Mouse (Mus musculus) liver, postnatal 0 days (tissue): ENCODE measurements around the gene Ptprf. TPM values are rescaled to one million over a fixed set of nuclear protein-coding genes. Genes with fewer than 3 reads are reported as not detected.

Experiments used
- ATAC-seq: fragments of 200-750 bp; cut with Nextera tagmentation; 2 replicates; pipeline ENCODE4 v1.8.0; 2017; ENCODE audit warnings: mild to moderate bottlenecking, moderate library complexity
- DNase-seq: peaks from one replicate; pipeline ENCODE4 v3.0.0-alpha.2; 2016
- H3K27ac ChIP-seq: fragments of 300-500 bp; sonication (generic); 2 replicates; pipeline ENCODE4 v1.5.1; 2014; ENCODE audit warnings: antibody characterized with exemption, moderate library complexity, mild to moderate bottlenecking, low read depth
- H3K27me3 ChIP-seq: fragments of 300-500 bp; sonication (generic); 2 replicates; pipeline ENCODE4 v1.6.1; 2014; ENCODE audit warnings: low read length, control low read depth, mixed read lengths; ENCODE audit not compliant: insufficient read depth
- H3K36me3 ChIP-seq: fragments of 300-500 bp; sonication (generic); replicated peaks from 2 replicates; pipeline ENCODE4 v1.6.1; 2014; ENCODE audit warnings: mild to moderate bottlenecking, control low read depth, low read length, moderate library complexity, mixed read lengths; ENCODE audit not compliant: insufficient read depth
- H3K4me1 ChIP-seq: fragments of 300-500 bp; sonication (generic); 2 replicates; pipeline ENCODE4 v1.6.1; 2014; ENCODE audit warnings: antibody characterized with exemption, mild to moderate bottlenecking, control low read depth; ENCODE audit not compliant: insufficient read depth
- H3K4me2 ChIP-seq: fragments of 300-500 bp; sonication (generic); 2 replicates; pipeline ENCODE4 v1.6.1; 2014; ENCODE audit warnings: low read depth, mild to moderate bottlenecking, low read length, moderate library complexity, mixed read lengths
- H3K4me3 ChIP-seq: fragments of 300-500 bp; sonication (generic); 2 replicates; pipeline ENCODE4 v1.5.1; 2014; ENCODE audit warnings: low read depth, low read length
- H3K9ac ChIP-seq: fragments of 300-500 bp; sonication (generic); replicated peaks from 2 replicates; pipeline ENCODE4 v1.6.1; 2014; ENCODE audit warnings: mild to moderate bottlenecking, moderate library complexity
- H3K9me3 ChIP-seq: fragments of 300-500 bp; sonication (generic); 2 replicates; pipeline ENCODE4 v1.6.1; 2016; ENCODE audit warnings: mild to moderate bottlenecking, control low read depth, low read length, mixed read lengths
- CTCF ChIP-seq: sonication (generic); IDR thresholded peaks from 2 replicates; pipeline ENCODE4 v1.5.1; 2016; ENCODE audit warnings: antibody characterized with exemption, low read depth
- EP300 ChIP-seq: IDR thresholded peaks from 2 replicates; pipeline ENCODE4 v1.6.1; 2016; ENCODE audit warnings: antibody characterized with exemption, low read depth, mild to moderate bottlenecking
- WGBS: fragments of 180-500 bp; shearing (Covaris S2); extraction: QIAGEN DNeasy Blood & Tissue Kit; methylation state at CpG from one replicate; pipeline ENCODE4 v1.1.7; 2014; ENCODE audit not compliant: insufficient replicate concordance; 5-methylcytosine and 5-hydroxymethylcytosine counted together
- polyA plus RNA-seq: library from polyadenylated mRNA; unstranded; fragments of >200 nt; fragmentation: Nextera tagmentation; extraction: Ambion mirVana; gene quantifications from 2 replicates; pipeline ENCODE4 v1.2.1, GENCODE M21; 2015

The Ptprf gene
- polyA plus RNA-seq, 1 experiment from 2014 or later, result 11.8 TPM

DNA sequence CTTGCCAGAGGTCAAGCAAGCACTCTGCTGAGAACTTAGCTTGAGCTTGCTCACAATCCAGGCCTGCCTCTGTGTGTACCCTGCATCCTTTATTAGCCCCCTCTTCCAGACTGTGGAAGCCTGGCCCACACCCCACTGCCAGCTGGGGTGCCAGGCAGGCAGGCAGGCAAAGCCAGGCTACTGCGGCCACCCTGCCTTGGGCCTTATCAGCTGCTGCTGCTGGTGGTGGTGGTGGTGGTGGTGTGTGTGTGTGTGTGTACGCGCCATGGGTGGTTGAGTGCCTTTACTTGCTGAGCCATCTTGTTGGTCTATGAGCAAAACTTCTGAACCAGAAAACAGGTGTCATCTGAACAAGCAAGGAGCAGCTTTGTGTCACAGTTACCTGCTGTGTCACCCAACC is 18.3 kb downstream of the Ptprf start:
- Histone ChIP-seq H3K27me3 (no peaks in the 10 kb centered on the region), H3K9me3 (no peaks in the 10 kb centered on the region), H3K27ac (peak overlapping the region; percentile 87), H3K4me1 (peaks cover 44% of the 10 kb centered on the region), H3K4me3 (no peak overlapping the region), H3K9ac (peak overlapping the region; percentile 7; the same call in 1 of the 2 replicates), H3K4me2 (no peak overlapping the region), H3K36me3 (peaks cover 4% of the 10 kb centered on the region; the same call in 1 of the 2 replicates)
- 40% methylated on average over 3 of the region's 3 CpGs for WGBS
- ATAC-seq, result no peak
- TF ChIP-seq EP300, result no peak
- no peak for TF ChIP-seq CTCF
- DNase-seq, result no peak

DNA sequence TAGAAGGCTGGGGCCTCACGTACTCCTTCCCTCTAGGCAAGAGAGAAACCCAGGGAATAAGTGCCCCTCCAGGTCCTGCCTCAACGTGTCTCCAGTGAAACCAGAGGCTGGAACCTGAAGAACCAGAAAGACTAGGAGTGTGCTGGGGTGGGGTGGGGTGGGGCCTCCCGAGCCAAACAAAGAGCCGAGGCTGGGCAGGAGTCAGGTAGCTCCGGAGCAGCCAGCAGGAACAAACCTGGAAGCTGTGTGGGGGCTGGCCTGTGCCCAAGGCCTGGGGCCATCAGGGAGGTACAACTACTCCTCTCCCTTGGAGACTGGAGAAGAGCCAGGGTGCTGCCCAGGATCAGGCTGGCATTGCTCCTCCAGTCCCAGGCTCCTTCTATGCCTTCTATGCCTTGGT is 18.9 kb downstream of the Ptprf start:
- H3K4me3 ChIP-seq, result no peak overlapping the region
- H3K4me2 ChIP-seq, result no peak overlapping the region
- H3K4me1 ChIP-seq, result peaks cover 38% of the 10 kb centered on the region
- H3K9me3 ChIP-seq, result no peaks in the 10 kb centered on the region
- H3K27me3 ChIP-seq, result no peaks in the 10 kb centered on the region
- TF ChIP-seq CTCF (no peak), EP300 (no peak)
- DNase-seq (no peak), ATAC-seq (no peak)
- H3K9ac ChIP-seq, result no peak overlapping the region
- 61% methylated on average over 5 of the region's 5 CpGs for WGBS
- H3K36me3 ChIP-seq, result peaks cover 7% of the 10 kb centered on the region; the same call in 1 of the 2 replicates
- no peak overlapping the region for H3K27ac ChIP-seq

DNA sequence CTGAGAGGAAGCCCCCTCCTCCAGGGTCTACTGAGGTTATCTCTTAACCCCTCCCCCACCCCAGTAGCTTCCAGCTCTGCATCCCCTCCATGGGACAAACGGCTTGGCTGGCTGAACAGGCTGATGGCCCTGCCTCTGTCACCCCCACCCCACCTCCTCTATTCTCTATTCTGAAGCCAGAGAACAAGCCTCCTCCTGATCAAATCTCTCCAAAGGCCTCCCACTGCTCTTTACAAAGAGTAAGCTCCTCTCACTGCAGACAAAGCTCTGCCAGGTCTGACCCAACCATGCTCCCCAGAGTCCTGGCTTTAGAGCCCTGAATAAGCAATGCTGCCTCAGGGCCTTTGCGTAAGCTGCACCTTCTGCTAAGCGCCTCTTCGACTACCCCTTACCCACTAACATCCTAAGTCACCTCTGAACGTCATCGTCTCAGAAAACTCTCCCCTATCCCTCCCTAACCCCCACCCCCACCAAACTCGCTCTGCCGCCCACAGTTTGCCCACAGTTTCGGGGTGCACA is 19.6 kb downstream of the Ptprf start:
- Histone ChIP-seq H3K27me3 (no peaks in the 10 kb centered on the region), H3K4me2 (no peak overlapping the region), H3K9ac (no peak overlapping the region), H3K9me3 (no peaks in the 10 kb centered on the region), H3K27ac (no peak overlapping the region), H3K4me1 (peaks cover 33% of the 10 kb centered on the region), H3K4me3 (no peak overlapping the region), H3K36me3 (peaks cover 7% of the 10 kb centered on the region; the same call in 1 of the 2 replicates)
- TF ChIP-seq EP300 (no peak), CTCF (no peak)
- ATAC-seq (no peak), DNase-seq (no peak)
- 81% methylated on average over 9 of the region's 9 CpGs for WGBS

DNA sequence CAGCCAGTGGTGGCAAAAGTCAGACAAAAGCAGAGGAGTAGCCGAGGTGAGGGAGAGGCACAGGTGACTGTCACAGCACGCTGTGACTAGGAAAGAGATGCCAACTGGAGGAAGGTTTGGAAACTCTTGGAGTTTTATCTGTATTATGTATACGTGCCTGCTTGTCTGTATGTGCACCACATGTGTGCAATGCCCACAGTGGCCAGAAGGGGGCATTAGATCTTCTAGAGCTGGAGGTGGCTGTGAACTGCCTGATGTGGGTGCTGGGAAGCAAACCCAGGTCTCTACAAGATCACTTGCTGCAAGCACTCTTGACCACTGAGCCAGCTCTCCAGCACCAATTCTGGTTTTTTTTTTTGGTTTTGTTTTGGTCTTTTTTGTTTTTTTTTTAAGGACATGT is 20.5 kb downstream of the Ptprf start:
- Histone ChIP-seq H3K9me3 (no peaks in the 10 kb centered on the region), H3K27me3 (no peaks in the 10 kb centered on the region), H3K4me1 (peaks cover 26% of the 10 kb centered on the region), H3K9ac (no peak overlapping the region), H3K36me3 (peaks cover 7% of the 10 kb centered on the region; the same call in 1 of the 2 replicates), H3K4me3 (no peak overlapping the region), H3K4me2 (no peak overlapping the region), H3K27ac (no peak overlapping the region)
- no peak for DNase-seq
- TF ChIP-seq CTCF (peak; percentile 43), EP300 (no peak)
- 90% methylated on average over 3 of the region's 3 CpGs for WGBS
- ATAC-seq, result no peak

DNA sequence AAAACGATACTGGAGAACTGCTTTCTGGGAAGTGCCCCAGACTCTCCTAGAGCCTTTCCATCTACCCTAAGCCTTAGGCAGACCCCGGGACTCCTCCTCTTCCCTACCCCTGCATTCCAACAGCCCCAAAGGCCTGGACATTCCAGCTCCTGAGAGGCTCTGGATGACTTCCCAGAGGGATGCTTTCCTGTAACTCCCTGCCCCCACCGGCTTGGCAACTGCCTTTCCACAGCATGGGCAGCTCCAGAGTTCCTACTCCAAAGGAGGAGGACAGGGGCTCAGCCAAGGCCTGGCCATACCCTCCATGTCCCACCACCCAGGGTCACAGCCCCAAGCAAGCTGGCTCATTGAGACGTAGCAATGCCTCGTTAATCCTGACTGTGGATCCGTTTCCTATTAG is 21.2 kb downstream of the Ptprf start:
- 84% methylated on average over 6 of the region's 6 CpGs for WGBS

DNA sequence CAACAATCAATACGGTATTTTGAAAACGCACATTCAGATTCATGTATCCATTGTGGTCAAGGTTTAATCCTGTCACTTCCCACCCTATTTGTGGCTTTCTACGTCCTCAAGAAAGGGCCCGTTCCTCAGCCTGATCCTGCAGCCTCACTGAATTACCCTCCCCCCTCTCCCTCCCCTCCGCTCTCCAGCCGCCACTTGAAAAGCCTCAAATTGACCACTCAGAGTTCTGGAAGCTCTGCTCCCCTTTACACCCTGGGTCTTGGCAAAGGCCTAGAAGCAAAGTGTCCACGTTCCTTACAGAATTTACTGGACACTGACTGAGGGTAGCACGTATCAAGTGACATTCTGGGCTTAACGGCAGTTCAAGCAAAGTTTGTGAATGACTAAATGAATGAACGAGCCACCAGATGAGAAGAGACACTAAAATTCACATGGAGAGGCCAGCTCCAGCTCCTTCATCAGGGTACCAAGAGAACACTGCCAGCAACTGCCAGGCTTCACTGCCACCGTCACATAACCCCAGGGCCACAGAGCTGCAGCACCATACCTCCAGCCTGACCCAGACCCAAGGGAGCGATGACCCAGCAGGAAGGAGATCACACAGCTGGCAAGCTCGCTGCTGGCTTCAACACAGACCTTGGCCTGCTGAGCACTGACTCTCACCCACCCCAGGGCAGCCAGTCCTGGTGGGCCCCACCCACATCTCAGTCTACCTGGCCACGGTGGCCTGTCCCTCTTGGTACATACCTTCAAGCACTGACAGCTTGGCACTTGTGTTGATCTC is 22.6 kb downstream of the Ptprf start:
- no peaks in the 10 kb centered on the region for H3K27me3 ChIP-seq
- H3K4me1 ChIP-seq, result peaks cover 7% of the 10 kb centered on the region; the same call in 1 of the 2 replicates
- H3K4me3 ChIP-seq, result no peak overlapping the region
- no peak overlapping the region for H3K9ac ChIP-seq
- no peaks in the 10 kb centered on the region for H3K9me3 ChIP-seq
- no peak overlapping the region for H3K4me2 ChIP-seq
- TF ChIP-seq EP300 (no peak), CTCF (no peak)
- 76% methylated on average over 14 of the region's 14 CpGs for WGBS
- peaks cover 7% of the 10 kb centered on the region; the same call in 1 of the 2 replicates for H3K36me3 ChIP-seq
- no peak for DNase-seq
- ATAC-seq, result no peak
- no peak overlapping the region for H3K27ac ChIP-seq

More for the DNA sequence above, 21.2 kb downstream of the Ptprf start:
- ATAC-seq, result no peak
- Histone ChIP-seq H3K9me3 (no peaks in the 10 kb centered on the region), H3K36me3 (peaks cover 7% of the 10 kb centered on the region; the same call in 1 of the 2 replicates), H3K9ac (no peak overlapping the region), H3K4me1 (peaks cover 19% of the 10 kb centered on the region), H3K27ac (no peak overlapping the region), H3K4me3 (no peak overlapping the region), H3K27me3 (no peaks in the 10 kb centered on the region), H3K4me2 (no peak overlapping the region)
- TF ChIP-seq EP300, result no peak
- no peak for TF ChIP-seq CTCF
- DNase-seq, result no peak
